Comparison of ENCODE assay signal across 8 mouse cellular contexts in genomic region chr3:90247630-90247959, GRCm38 (mm10). TPM values are rescaled to one million over a fixed set of nuclear protein-coding genes. Genes with fewer than 3 reads are reported as not detected.
A peak's percentile ranks its signal among the peaks of the same experiment; 100 is the strongest.
DNase-seq lines count a peak whose midpoint lies in the region; ATAC-seq lines count a peak whose summit lies in the region.

No protein-coding gene starts in this region.

- no peaks in the 10 kb centered on the region for H3K27me3 ChIP-seq in kidney, embryonic 16.5 days (ENCODE audit: insufficient read depth, low read length)
- H3K27me3 ChIP-seq in hindbrain, embryonic 13.5 days = no peaks in the 10 kb centered on the region
- no peaks in the 10 kb centered on the region for H3K27me3 ChIP-seq in midbrain, embryonic 13.5 days

- H3K4me1 ChIP-seq in kidney, embryonic 16.5 days (ENCODE audit: insufficient read depth, low read length) = peaks cover 31% of the 10 kb centered on the region
- H3K4me1 ChIP-seq in brown adipose tissue, adult 24 weeks (ENCODE audit: control insufficient read depth, insufficient read depth, insufficient read length, low read length) = peaks cover 4% of the 10 kb centered on the region; the same call in 1 of the 2 replicates
- peaks cover 37% of the 10 kb centered on the region for H3K4me1 ChIP-seq in hindbrain, embryonic 13.5 days (replicated peaks)
- H3K4me1 ChIP-seq in midbrain, embryonic 13.5 days (replicated peaks) = peaks cover 31% of the 10 kb centered on the region

- no peak for DNase-seq in kidney, adult 9 months
- no peak for DNase-seq in embryo, embryonic 10 days (ENCODE audit: low spot score)
- no peak for DNase-seq in frontal cortex, postnatal 36 days (ENCODE audit: low spot score in 2 of 2)
- no peak for DNase-seq in cerebellum, postnatal 4 days (ENCODE audit: low spot score in 2 of 2)

- peak overlapping the region; percentile 90 for H3K4me3 ChIP-seq in kidney, embryonic 16.5 days (ENCODE audit: low read length)
- H3K4me3 ChIP-seq in brown adipose tissue, adult 24 weeks (ENCODE audit: insufficient read depth, low read depth, low read length) = peak overlapping the region; percentile 62
- peak overlapping the region; percentile 65 for H3K4me3 ChIP-seq in hindbrain, embryonic 13.5 days
- H3K4me3 ChIP-seq in midbrain, embryonic 13.5 days (replicated peaks) = peak overlapping the region; percentile 70

- peak overlapping the region; percentile 97 for H3K27ac ChIP-seq in kidney, embryonic 16.5 days (ENCODE audit: low read length)
- peak overlapping the region; percentile 97 for H3K27ac ChIP-seq in brown adipose tissue, adult 24 weeks (replicated peaks; ENCODE audit: low read depth, low read length)
- peak overlapping the region; percentile 94 for H3K27ac ChIP-seq in hindbrain, embryonic 13.5 days
- peak overlapping the region; percentile 89 for H3K27ac ChIP-seq in midbrain, embryonic 13.5 days

- no peak for ATAC-seq in kidney, embryonic 16.5 days (ENCODE audit: low FRiP score, low TSS enrichment)
- ATAC-seq in hindbrain, embryonic 13.5 days (ENCODE audit: low FRiP score) = no peak; the same call in none of the 2 replicates
- no peak; the same call in 1 of the 2 replicates for ATAC-seq in midbrain, embryonic 13.5 days

- WGBS in kidney, embryonic 16.5 days = 0% methylated on average over 3 of the region's 3 CpGs
- WGBS in hindbrain, embryonic 13.5 days = 0% methylated on average over 3 of the region's 3 CpGs
- 3% methylated on average over 3 of the region's 3 CpGs for WGBS in midbrain, embryonic 13.5 days

- H3K9ac ChIP-seq in kidney, embryonic 16.5 days (replicated peaks; ENCODE audit: low read length) = peak overlapping the region; percentile 82
- peak overlapping the region; percentile 83 for H3K9ac ChIP-seq in hindbrain, embryonic 13.5 days
- peak overlapping the region; percentile 52 for H3K9ac ChIP-seq in midbrain, embryonic 13.5 days (replicated peaks)

- peak overlapping the region; percentile 96 for H3K4me2 ChIP-seq in kidney, embryonic 16.5 days (replicated peaks; ENCODE audit: low read depth, low read length)
- peak overlapping the region; percentile 89 for H3K4me2 ChIP-seq in hindbrain, embryonic 13.5 days
- H3K4me2 ChIP-seq in midbrain, embryonic 13.5 days (replicated peaks) = peak overlapping the region; percentile 86

- H3K9me3 ChIP-seq in kidney, embryonic 16.5 days (ENCODE audit: low read length) = no peaks in the 10 kb centered on the region
- no peaks in the 10 kb centered on the region for H3K9me3 ChIP-seq in hindbrain, embryonic 13.5 days
- H3K9me3 ChIP-seq in midbrain, embryonic 13.5 days = no peaks in the 10 kb centered on the region

- H3K36me3 ChIP-seq in kidney, embryonic 16.5 days (ENCODE audit: insufficient read depth, low read length) = peaks cover 20% of the 10 kb centered on the region
- H3K36me3 ChIP-seq in hindbrain, embryonic 13.5 days = peaks cover 14% of the 10 kb centered on the region
- peaks cover 14% of the 10 kb centered on the region for H3K36me3 ChIP-seq in midbrain, embryonic 13.5 days

RNA-seq across cellular contexts. Expression of gene Slc39a1, which starts 0.4 kb away (rescaled TPM):
- polyA plus RNA-seq in kidney, embryonic 16.5 days (2015; fragmentation: Nextera tagmentation; extraction: Ambion mirVana) = 108 and 114 TPM in 2 replicates
- 46.7 and 53.9 TPM in 2 replicates for polyA plus RNA-seq in brown adipose tissue, adult 24 weeks (2012; ENCODE audit: insufficient read depth, insufficient read length, missing spikeins)
- 52.7 and 54.9 TPM in 2 replicates for polyA plus RNA-seq in hindbrain, embryonic 13.5 days (2015; fragmentation: Nextera tagmentation; extraction: Ambion mirVana)
- 57.0 and 60.9 TPM in 2 replicates for polyA plus RNA-seq in midbrain, embryonic 13.5 days (2015; fragmentation: Nextera tagmentation; extraction: Ambion mirVana)

RNA-seq across cellular contexts. Expression of gene Creb3l4, which starts 4.3 kb away (rescaled TPM):
- 6.5 and 6.8 TPM in 2 replicates for polyA plus RNA-seq in kidney, embryonic 16.5 days (2015; fragmentation: Nextera tagmentation; extraction: Ambion mirVana)
- not detected in 2 replicates for polyA plus RNA-seq in brown adipose tissue, adult 24 weeks (2012; ENCODE audit: insufficient read depth, insufficient read length, missing spikeins)
- polyA plus RNA-seq in hindbrain, embryonic 13.5 days (2015; fragmentation: Nextera tagmentation; extraction: Ambion mirVana) = 3.0 TPM in 2 replicates
- polyA plus RNA-seq in midbrain, embryonic 13.5 days (2015; fragmentation: Nextera tagmentation; extraction: Ambion mirVana) = 3.3 and 3.4 TPM in 2 replicates

RNA-seq across cellular contexts. Expression of gene Crtc2, which starts 6.4 kb away (rescaled TPM):
- polyA plus RNA-seq in kidney, embryonic 16.5 days (2015; fragmentation: Nextera tagmentation; extraction: Ambion mirVana) = 24.8 and 33.7 TPM in 2 replicates
- polyA plus RNA-seq in brown adipose tissue, adult 24 weeks (2012; ENCODE audit: insufficient read depth, insufficient read length, missing spikeins) = 20.0 and 25.7 TPM in 2 replicates
- polyA plus RNA-seq in hindbrain, embryonic 13.5 days (2015; fragmentation: Nextera tagmentation; extraction: Ambion mirVana) = 18.8 and 19.8 TPM in 2 replicates
- polyA plus RNA-seq in midbrain, embryonic 13.5 days (2015; fragmentation: Nextera tagmentation; extraction: Ambion mirVana) = 16.9 and 21.4 TPM in 2 replicates

RNA-seq across cellular contexts. Expression of gene Jtb, which starts 16.2 kb away (rescaled TPM):
- 103 and 105 TPM in 2 replicates for polyA plus RNA-seq in kidney, embryonic 16.5 days (2015; fragmentation: Nextera tagmentation; extraction: Ambion mirVana)
- polyA plus RNA-seq in brown adipose tissue, adult 24 weeks (2012; ENCODE audit: insufficient read depth, insufficient read length, missing spikeins) = 68.2 and 97.4 TPM in 2 replicates
- polyA plus RNA-seq in hindbrain, embryonic 13.5 days (2015; fragmentation: Nextera tagmentation; extraction: Ambion mirVana) = 87.8 and 96.1 TPM in 2 replicates
- polyA plus RNA-seq in midbrain, embryonic 13.5 days (2015; fragmentation: Nextera tagmentation; extraction: Ambion mirVana) = 90.2 and 97.6 TPM in 2 replicates

RNA-seq across cellular contexts. Expression of gene Dennd4b, which starts 17.4 kb away (rescaled TPM):
- polyA plus RNA-seq in kidney, embryonic 16.5 days (2015; fragmentation: Nextera tagmentation; extraction: Ambion mirVana) = 3.7 and 4.7 TPM in 2 replicates
- 2.2 and 3.7 TPM in 2 replicates for polyA plus RNA-seq in brown adipose tissue, adult 24 weeks (2012; ENCODE audit: insufficient read depth, insufficient read length, missing spikeins)
- polyA plus RNA-seq in hindbrain, embryonic 13.5 days (2015; fragmentation: Nextera tagmentation; extraction: Ambion mirVana) = 4.6 and 5.7 TPM in 2 replicates
- polyA plus RNA-seq in midbrain, embryonic 13.5 days (2015; fragmentation: Nextera tagmentation; extraction: Ambion mirVana) = 5.9 and 6.6 TPM in 2 replicates
